Mouse (Mus musculus): ENCODE results near the gene Adk. TPM values are rescaled to one million over a fixed set of nuclear protein-coding genes. Genes with fewer than 3 reads are reported as not detected.
A peak's percentile ranks its signal among the peaks of the same experiment; 100 is the strongest.

Adk gene
- polyA plus RNA-seq, 1 experiment from 2014 or later = 68.6 TPM

DNA sequence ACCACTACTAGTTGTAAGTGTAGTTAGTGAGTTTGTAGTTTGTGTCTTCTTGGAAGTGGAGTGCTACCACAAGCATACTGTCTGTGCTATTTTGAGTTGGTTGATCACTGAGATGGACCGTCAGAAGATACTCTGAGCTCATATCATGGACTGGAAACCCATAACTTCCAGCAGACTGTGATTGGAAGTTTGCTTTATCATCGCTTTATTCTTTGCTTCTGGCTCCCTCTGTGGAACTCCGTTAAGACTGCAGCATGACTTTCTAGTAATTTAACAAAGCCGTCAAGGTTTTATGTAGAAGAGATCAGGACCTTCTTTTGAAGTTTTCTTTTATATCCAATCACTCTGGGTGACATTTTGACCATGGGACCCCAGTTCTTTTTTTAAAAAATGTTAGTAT, 58.1 kb downstream of the Adk start:
- 83% methylated on average over 4 of the region's 4 CpGs for WGBS
- Histone ChIP-seq H3K4me3 (no peak overlapping the region), H3K9me3 (no peaks in the 10 kb centered on the region), H3K27ac (replicated peaks) (no peak overlapping the region), H3K36me3 (no peaks in the 10 kb centered on the region), H3K4me1 (no peaks in the 10 kb centered on the region), H3K4me2 (replicated peaks) (no peak overlapping the region), H3K27me3 (no peaks in the 10 kb centered on the region), H3K9ac (replicated peaks) (no peak overlapping the region)
- ATAC-seq (replicated peaks) = no peak

- Histone ChIP-seq H3K27me3 (no peaks in the 10 kb centered on the region), H3K4me2 (replicated peaks) (no peak overlapping the region), H3K9me3 (no peaks in the 10 kb centered on the region), H3K27ac (replicated peaks) (no peak overlapping the region), H3K36me3 (no peaks in the 10 kb centered on the region), H3K4me3 (no peak overlapping the region), H3K9ac (replicated peaks) (no peak overlapping the region), H3K4me1 (no peaks in the 10 kb centered on the region)
- 100% methylated on average over 1 of the region's 1 CpGs for WGBS
- no peak for ATAC-seq (replicated peaks)
Measured at GRCm38 (mm10) chr14:21111500-21111899, 59.1 kb downstream of the Adk start.

DNA sequence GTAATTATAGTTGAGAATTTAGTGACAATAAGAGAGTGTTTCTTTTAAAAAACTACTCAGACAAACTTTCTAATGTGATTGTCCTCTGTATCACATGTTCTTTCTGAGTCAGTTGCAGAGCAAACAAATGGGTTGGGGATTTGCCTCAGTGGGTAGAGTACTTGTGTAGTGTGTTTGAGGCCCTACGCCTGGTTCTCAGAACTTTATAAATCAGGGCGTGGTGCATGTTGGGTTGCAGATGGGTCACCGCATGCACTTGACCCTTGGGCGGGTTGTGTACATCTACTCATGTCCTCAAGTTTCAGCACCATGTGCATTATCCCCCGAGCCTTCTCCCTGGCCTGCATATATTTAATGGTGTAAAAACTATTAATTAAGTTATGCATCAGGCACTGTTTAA, 59.8 kb downstream of the Adk start:
- H3K27ac ChIP-seq (replicated peaks) = no peak overlapping the region
- ATAC-seq (replicated peaks) = no peak
- no peak overlapping the region for H3K4me3 ChIP-seq
- H3K9ac ChIP-seq (replicated peaks) = no peak overlapping the region
- no peak overlapping the region for H3K4me2 ChIP-seq (replicated peaks)
- 93% methylated on average over 5 of the region's 5 CpGs for WGBS
- H3K27me3 ChIP-seq = no peaks in the 10 kb centered on the region
- no peaks in the 10 kb centered on the region for H3K9me3 ChIP-seq
- H3K36me3 ChIP-seq = no peaks in the 10 kb centered on the region
- no peaks in the 10 kb centered on the region for H3K4me1 ChIP-seq

- no peaks in the 10 kb centered on the region for H3K36me3 ChIP-seq
- no peak for ATAC-seq (replicated peaks)
- H3K9ac ChIP-seq (replicated peaks) = no peak overlapping the region
- H3K4me1 ChIP-seq = no peaks in the 10 kb centered on the region
- no peaks in the 10 kb centered on the region for H3K9me3 ChIP-seq
- no peaks in the 10 kb centered on the region for H3K27me3 ChIP-seq
- H3K27ac ChIP-seq (replicated peaks) = no peak overlapping the region
- 82% methylated on average over 6 of the region's 6 CpGs for WGBS
- no peak overlapping the region for H3K4me3 ChIP-seq
- H3K4me2 ChIP-seq (replicated peaks) = no peak overlapping the region
Measured at GRCm38 (mm10) chr14:21112742-21113141, 60.4 kb downstream of the Adk start.

DNA sequence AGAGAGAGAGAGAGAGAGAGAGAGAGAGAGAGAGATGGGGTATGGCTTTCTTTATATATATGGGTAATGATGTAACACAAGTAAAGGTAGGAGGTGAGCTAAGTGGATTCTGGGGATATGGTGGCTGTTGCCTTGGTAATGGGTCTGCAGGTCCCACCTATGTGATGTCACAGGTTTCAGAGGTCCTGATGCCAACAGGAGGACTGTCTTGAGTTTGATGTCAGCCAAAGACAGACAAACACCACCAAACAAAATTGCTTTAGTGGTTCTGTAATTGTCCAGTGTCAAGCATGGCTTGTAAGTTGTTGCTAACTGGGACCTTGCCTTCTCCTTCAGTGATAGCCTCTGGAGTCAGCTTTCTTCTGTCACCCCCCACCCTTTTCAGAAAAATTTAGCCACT, 62.0 kb downstream of the Adk start:
- Histone ChIP-seq H3K9me3 (no peaks in the 10 kb centered on the region), H3K9ac (replicated peaks) (no peak overlapping the region), H3K4me1 (no peaks in the 10 kb centered on the region), H3K27ac (replicated peaks) (no peak overlapping the region), H3K4me2 (replicated peaks) (no peak overlapping the region), H3K4me3 (no peak overlapping the region), H3K36me3 (no peaks in the 10 kb centered on the region), H3K27me3 (no peaks in the 10 kb centered on the region)
- no peak for ATAC-seq (replicated peaks)

GRCm38 (mm10) chr14:21115318-21115717, 62.9 kb downstream of the Adk start:
- H3K9ac ChIP-seq (replicated peaks) = no peak overlapping the region
- WGBS = 49% methylated on average over 4 of the region's 4 CpGs
- H3K4me3 ChIP-seq = no peak overlapping the region

GRCm38 (mm10) chr14:21115888-21116460, 63.6 kb downstream of the Adk start:
- ATAC-seq (replicated peaks) = no peak
- no peaks in the 10 kb centered on the region for H3K27me3 ChIP-seq
- H3K27ac ChIP-seq (replicated peaks) = no peak overlapping the region
- H3K36me3 ChIP-seq = no peaks in the 10 kb centered on the region
- 59% methylated on average over 3 of the region's 3 CpGs for WGBS
- no peak overlapping the region for H3K9ac ChIP-seq (replicated peaks)
- no peak overlapping the region for H3K4me2 ChIP-seq (replicated peaks)
- no peak overlapping the region for H3K4me3 ChIP-seq
- H3K9me3 ChIP-seq = no peaks in the 10 kb centered on the region
- H3K4me1 ChIP-seq = no peaks in the 10 kb centered on the region

More at GRCm38 (mm10) chr14:21115318-21115717, 62.9 kb downstream of the Adk start:
- H3K27ac ChIP-seq (replicated peaks) = no peak overlapping the region
- H3K27me3 ChIP-seq = no peaks in the 10 kb centered on the region
- H3K4me1 ChIP-seq = no peaks in the 10 kb centered on the region
- no peak for ATAC-seq (replicated peaks)
- no peak overlapping the region for H3K4me2 ChIP-seq (replicated peaks)
- no peaks in the 10 kb centered on the region for H3K9me3 ChIP-seq
- no peaks in the 10 kb centered on the region for H3K36me3 ChIP-seq

- Histone ChIP-seq H3K9ac (replicated peaks) (no peak overlapping the region), H3K4me3 (no peak overlapping the region)
Measured at GRCm38 (mm10) chr14:21118095-21118494, 65.7 kb downstream of the Adk start.

GRCm38 (mm10) chr14:21119653-21120313, 67.4 kb downstream of the Adk start:
- Histone ChIP-seq H3K36me3 (no peaks in the 10 kb centered on the region), H3K4me2 (replicated peaks) (no peak overlapping the region), H3K4me3 (no peak overlapping the region), H3K9ac (replicated peaks) (no peak overlapping the region), H3K27me3 (no peaks in the 10 kb centered on the region), H3K9me3 (no peaks in the 10 kb centered on the region), H3K27ac (replicated peaks) (no peak overlapping the region), H3K4me1 (no peaks in the 10 kb centered on the region)
- 85% methylated on average over 9 of the region's 9 CpGs for whole genome bisulfite sequencing
- no peak for ATAC-seq (replicated peaks)

More at GRCm38 (mm10) chr14:21118095-21118494, 65.7 kb downstream of the Adk start:
- Histone ChIP-seq H3K27me3 (no peaks in the 10 kb centered on the region), H3K36me3 (no peaks in the 10 kb centered on the region), H3K9me3 (no peaks in the 10 kb centered on the region), H3K4me1 (no peaks in the 10 kb centered on the region), H3K4me2 (replicated peaks) (no peak overlapping the region), H3K27ac (replicated peaks) (no peak overlapping the region)
- no peak for ATAC-seq (replicated peaks)
- 50% methylated on average over 4 of the region's 4 CpGs for WGBS

DNA sequence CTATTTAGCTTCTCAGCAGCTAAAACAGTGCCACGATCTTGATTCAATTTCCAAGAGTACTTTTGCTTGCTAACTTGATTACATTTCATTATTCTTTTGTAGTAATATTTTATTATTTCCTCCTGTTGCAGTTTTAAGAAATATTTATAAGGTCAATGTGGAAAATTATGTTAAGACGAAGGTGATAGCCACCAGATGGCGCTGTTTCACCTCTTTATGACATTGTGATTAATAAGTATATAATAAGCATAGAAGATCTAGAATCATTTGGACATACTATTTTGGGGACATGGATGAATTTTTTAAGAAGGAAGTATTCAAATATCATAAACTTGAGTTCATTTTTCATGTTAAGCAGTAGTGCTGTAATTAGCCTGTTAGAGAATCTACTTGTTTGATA, 68.1 kb downstream of the Adk start:
- no peaks in the 10 kb centered on the region for H3K9me3 ChIP-seq
- no peak for ATAC-seq (replicated peaks)
- H3K27ac ChIP-seq (replicated peaks) = no peak overlapping the region
- no peak overlapping the region for H3K4me3 ChIP-seq
- WGBS = 35% methylated on average over 3 of the region's 3 CpGs
- H3K27me3 ChIP-seq = no peaks in the 10 kb centered on the region
- H3K4me2 ChIP-seq (replicated peaks) = no peak overlapping the region
- no peaks in the 10 kb centered on the region for H3K4me1 ChIP-seq
- H3K36me3 ChIP-seq = no peaks in the 10 kb centered on the region
- H3K9ac ChIP-seq (replicated peaks) = no peak overlapping the region

- Histone ChIP-seq H3K9me3 (no peaks in the 10 kb centered on the region), H3K27ac (replicated peaks) (no peak overlapping the region), H3K4me3 (no peak overlapping the region), H3K27me3 (no peaks in the 10 kb centered on the region), H3K4me1 (no peaks in the 10 kb centered on the region), H3K4me2 (replicated peaks) (no peak overlapping the region), H3K36me3 (no peaks in the 10 kb centered on the region), H3K9ac (replicated peaks) (no peak overlapping the region)
- 94% methylated on average over 6 of the region's 6 CpGs for WGBS
- ATAC-seq (replicated peaks) = no peak
Measured at GRCm38 (mm10) chr14:21127215-21127614, 74.8 kb downstream of the Adk start.

DNA sequence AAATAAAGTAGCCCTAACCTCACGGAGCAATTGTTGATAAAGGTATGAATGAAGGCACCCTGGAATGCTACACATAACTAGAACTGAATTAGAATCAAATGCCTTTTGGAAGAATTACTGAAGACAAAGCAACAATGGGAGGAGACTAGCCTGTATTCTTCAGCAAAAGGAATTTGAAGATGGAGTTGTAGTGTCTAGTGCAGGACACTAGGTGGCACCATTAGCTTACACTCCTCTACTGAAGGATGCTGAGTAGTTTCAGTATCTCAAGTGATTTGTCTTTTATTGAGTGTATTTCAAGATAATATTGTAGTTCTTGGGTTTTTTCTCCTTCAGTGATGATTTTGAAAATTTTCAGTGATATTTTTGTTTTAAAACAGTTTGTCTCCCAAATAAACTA, 84.5 kb downstream of the Adk start:
- 33% methylated on average over 1 of the region's 1 CpGs for WGBS
- Histone ChIP-seq H3K27ac (replicated peaks) (no peak overlapping the region), H3K4me3 (no peak overlapping the region), H3K4me1 (peaks cover 2% of the 10 kb centered on the region; the same call in 1 of the 2 replicates), H3K9ac (replicated peaks) (no peak overlapping the region), H3K27me3 (no peaks in the 10 kb centered on the region), H3K36me3 (no peaks in the 10 kb centered on the region), H3K4me2 (replicated peaks) (no peak overlapping the region), H3K9me3 (no peaks in the 10 kb centered on the region)
- ATAC-seq (replicated peaks) = peak; percentile 77

DNA sequence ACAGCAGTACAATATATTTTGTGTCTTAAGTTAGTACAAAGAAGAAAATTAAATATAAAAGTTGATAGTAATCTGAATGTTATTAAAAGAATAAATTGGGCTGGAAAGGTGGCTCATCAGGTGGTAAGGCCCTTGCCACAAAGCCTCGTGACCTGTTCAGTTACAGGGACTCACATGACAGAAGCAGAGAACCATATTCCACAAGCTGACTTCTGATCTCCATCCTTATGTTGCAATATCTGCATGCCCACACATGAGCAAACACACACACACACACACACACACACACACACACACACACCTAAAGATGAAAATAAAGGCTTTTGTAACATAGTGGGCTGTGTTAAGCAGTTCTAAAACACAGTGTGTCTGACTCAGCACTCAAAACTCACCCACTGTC, 90.2 kb downstream of the Adk start:
- WGBS = 80% methylated on average over 1 of the region's 1 CpGs
- ATAC-seq (replicated peaks) = no peak
- H3K36me3 ChIP-seq = no peaks in the 10 kb centered on the region
- H3K9me3 ChIP-seq = no peaks in the 10 kb centered on the region
- H3K4me1 ChIP-seq = peaks cover 11% of the 10 kb centered on the region
- H3K27ac ChIP-seq (replicated peaks) = peak overlapping the region; percentile 69; the same call in 1 of the 2 replicates
- H3K9ac ChIP-seq (replicated peaks) = no peak overlapping the region
- H3K4me3 ChIP-seq = no peak overlapping the region
- H3K4me2 ChIP-seq (replicated peaks) = no peak overlapping the region
- H3K27me3 ChIP-seq = no peaks in the 10 kb centered on the region
